Mouse (Mus musculus): Measurements from ENCODE around the gene Gm37240.

The Gm37240 gene

GRCm38 (mm10) chr3:85738591-85738990 lies 148.7 kb downstream of the Gm37240 start:
- no peak for DNase-seq

DNA sequence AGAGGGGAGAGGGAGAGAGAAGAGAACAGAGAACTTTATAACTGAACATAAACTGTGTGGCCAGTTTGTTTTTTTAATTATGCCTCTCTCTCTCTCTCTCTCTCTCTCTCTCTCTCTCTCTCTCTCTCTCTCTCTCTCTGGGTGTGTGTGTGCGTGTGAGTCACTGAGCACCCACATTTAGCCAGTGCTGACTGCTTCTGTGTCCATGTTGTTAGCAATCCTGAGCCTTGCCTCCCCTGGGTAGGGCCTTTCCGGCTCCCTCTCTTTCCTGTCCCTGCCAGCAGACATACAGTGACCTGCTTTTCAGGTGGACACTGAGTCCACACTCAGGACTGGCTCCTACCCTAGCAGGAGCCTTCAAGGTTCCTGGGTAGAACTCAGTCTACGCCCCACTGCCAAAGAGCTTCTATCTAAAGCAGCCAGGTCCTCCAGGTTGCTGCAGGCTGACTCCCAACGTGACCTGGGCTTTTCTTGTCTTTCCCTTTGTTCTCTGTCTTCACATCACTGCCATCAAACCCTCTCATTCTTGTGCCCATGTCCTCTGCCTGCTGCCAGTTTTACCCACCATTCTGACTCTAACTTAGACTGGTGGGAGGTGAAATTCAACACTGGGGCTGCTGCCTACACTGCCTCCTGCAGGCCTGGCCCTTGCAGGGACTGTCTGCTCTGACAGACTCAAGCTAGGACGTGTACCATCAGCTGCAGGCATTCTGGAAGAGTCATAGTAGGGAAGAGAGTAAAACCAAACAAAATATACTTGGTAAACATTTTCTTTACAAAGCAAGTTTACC lies 153.2 kb downstream of the Gm37240 start:
- no peak for DNase-seq

- DNase-seq: no peak
Observed at GRCm38 (mm10) chr3:85727171-85727570, 160.1 kb downstream of the Gm37240 start.

GRCm38 (mm10) chr3:85725971-85726370 lies 161.3 kb downstream of the Gm37240 start:
- DNase-seq: no peak

- DNase-seq: no peak
Observed at GRCm38 (mm10) chr3:85725110-85725509, 162.2 kb downstream of the Gm37240 start.

DNA sequence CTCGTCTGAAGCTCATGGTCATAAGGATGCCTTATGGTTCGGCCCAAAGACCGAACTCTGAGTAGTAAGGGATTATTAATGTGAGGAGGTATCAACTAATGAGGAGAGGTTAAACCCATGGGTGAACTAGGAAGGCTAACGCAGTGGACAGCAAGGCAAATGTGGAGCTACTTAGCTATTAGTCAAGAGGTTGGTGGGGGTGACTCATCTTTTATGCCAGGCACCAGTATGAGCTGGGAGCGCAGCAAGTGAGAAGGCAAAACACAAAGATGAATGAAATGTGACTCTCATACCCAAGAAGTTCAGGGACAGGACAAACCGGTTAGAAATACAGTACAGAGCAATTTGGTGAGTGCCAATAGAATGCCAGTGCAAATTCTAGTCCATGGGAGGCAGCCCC lies 164.7 kb downstream of the Gm37240 start:
- no peak for DNase-seq

GRCm38 (mm10) chr3:85715764-85716297 lies 171.5 kb downstream of the Gm37240 start:
- DNase-seq: no peak

- DNase-seq: no peak
Observed at GRCm38 (mm10) chr3:85713936-85714709, 173.2 kb downstream of the Gm37240 start.

- DNase-seq: no peak
Observed at GRCm38 (mm10) chr3:85710695-85711094, 176.6 kb downstream of the Gm37240 start.

DNA sequence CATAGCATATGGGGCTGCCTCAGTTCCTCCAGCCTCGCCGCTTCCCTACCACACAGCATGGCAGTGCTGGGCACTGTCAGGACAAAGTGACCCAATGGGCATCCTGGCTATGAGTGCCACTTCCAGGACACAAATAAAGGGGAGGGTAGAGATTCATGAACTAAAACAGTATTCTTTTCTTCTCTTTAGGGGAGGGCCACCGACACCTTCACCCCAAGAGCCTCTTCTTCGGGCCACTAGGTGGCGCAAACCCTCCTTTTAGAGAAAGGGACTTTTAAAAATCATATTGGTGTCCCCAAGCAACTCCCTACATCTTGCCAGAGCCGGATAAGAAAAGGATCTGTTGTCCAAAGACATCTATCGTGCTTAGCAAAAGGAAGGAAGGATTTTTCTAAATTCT lies 179.9 kb downstream of the Gm37240 start:
- DNase-seq: peak; percentile 20

GRCm38 (mm10) chr3:85703141-85703882 lies 184.0 kb downstream of the Gm37240 start:
- DNase-seq: no peak

DNA sequence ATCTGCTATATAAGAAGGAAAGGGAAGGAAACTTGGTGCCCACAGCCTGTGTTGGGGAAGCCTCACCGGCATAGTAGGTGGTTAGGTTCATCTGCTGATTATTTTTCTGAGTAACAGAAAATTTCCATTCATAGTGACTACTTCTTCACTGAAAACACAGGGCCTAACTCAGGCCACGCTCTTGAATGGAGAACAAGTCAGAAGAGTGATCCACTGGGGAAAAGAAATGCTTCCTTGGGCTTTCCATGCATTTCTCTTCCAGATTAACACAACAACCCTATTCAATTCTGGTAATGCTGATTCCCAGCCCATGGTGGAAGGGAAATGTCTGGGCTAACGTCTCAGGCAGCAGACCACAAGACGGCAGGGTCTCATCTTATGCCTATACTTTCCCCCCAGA lies 188.8 kb downstream of the Gm37240 start:
- DNase-seq: no peak

- DNase-seq: no peak
Observed at GRCm38 (mm10) chr3:85695056-85695455, 192.3 kb downstream of the Gm37240 start.

GRCm38 (mm10) chr3:85693013-85693412 lies 194.3 kb downstream of the Gm37240 start:
- no peak for DNase-seq

GRCm38 (mm10) chr3:85691134-85691533 lies 196.2 kb downstream of the Gm37240 start:
- DNase-seq: no peak

- DNase-seq: no peak
Observed at GRCm38 (mm10) chr3:85688341-85688740, 199.0 kb downstream of the Gm37240 start.

GRCm38 (mm10) chr3:85685271-85685670 lies 202.0 kb downstream of the Gm37240 start:
- no peak for DNase-seq

- no peak for DNase-seq
Observed at GRCm38 (mm10) chr3:85683618-85684017, 203.7 kb downstream of the Gm37240 start.

GRCm38 (mm10) chr3:85681136-85681535 lies 206.2 kb downstream of the Gm37240 start:
- DNase-seq: no peak

DNA sequence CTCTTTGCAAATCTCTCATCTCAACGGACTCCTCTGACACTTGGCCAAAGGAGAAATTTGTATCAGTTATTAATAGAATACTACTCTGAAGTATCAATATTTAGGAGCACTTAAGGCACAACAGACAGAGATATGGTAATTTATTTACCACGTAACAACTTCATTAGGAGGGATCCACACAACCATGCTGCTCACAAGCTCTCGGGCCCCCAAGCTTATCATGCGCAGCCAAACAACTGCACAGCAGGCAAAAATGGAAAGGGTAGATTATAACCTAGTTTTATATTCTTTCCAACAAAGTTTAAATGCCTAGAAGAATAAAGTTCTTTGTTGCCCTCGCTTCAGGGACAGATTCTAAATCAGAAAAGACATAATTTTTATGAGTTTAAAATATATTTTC lies 207.4 kb downstream of the Gm37240 start:
- DNase-seq: no peak

DNA sequence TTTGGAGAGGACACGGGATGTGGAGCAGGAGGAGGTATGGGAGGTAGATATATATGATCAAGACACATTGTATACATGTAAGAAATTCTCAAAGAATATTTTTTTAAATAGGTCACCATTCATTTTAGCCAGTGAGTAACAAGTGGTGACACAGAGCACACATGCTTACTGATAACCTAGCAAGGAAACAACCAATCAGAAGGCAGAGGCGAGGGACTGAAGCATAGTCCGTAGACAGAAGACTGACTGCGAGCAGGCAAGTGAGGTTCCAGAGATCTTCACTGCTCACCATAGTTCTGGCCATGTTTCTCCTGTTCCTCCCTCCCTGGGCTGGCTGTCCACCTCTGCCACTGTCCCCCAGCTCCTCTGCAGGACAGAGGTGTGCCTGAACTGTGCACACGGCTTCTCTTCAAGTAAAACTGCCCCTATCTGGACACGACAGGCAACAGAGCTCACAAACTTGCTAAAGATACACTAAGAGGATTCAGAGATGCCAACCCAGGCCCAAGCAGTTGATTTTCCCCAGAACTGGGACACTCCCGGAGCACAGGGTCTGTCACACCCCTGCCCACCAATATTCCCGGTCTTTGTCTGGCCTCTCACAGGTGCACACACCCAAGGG lies 207.9 kb downstream of the Gm37240 start:
- DNase-seq: no peak

DNA sequence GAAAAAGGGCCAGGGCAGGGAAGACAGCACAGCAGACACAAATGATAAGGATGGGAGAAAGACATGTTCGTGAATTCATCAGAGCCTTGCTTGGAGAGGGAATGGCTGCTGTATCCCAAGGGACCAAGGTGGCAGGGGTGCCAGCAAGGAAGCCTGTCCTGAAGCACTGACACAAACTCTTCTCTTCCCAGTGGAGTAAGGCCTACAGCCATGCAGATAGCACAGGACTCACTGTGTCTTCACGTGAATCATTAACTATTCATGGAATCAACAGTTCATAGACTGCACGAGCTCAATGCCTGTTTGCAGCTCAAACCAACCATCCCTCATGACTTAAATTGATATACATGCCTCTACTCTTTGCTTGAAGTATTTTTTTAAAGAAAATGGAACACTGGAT lies 209.4 kb downstream of the Gm37240 start:
- DNase-seq: no peak

- no peak for DNase-seq
Observed at GRCm38 (mm10) chr3:85677133-85677532, 210.2 kb downstream of the Gm37240 start.

Measured in thymus, postnatal 14 days (tissue).